Mouse (Mus musculus) embryonic facial prominence, embryonic 13.5 days (tissue): ENCODE results near the gene Kirrel3. TPM values are rescaled to one million over a fixed set of nuclear protein-coding genes. Genes with fewer than 3 reads are reported as not detected.

Source experiments
- ATAC-seq: fragments of 200-750 bp; cut with Nextera tagmentation; 2 replicates; pipeline ENCODE4 v1.8.0; 2017; ENCODE audit warnings: low read depth; ENCODE audit not compliant: insufficient number of reproducible peaks, insufficient read depth, low FRiP score, low TSS enrichment
- H3K27ac ChIP-seq: fragments of 300-500 bp; sonication (generic); 2 replicates; pipeline ENCODE4 v1.5.1; 2015; ENCODE audit warnings: moderate library complexity, mild to moderate bottlenecking, inconsistent platforms
- H3K27me3 ChIP-seq: fragments of 300-500 bp; sonication (generic); 2 replicates; pipeline ENCODE4 v1.6.1; 2015; ENCODE audit warnings: mild to moderate bottlenecking, inconsistent platforms
- H3K36me3 ChIP-seq: fragments of 300-500 bp; sonication (generic); 2 replicates; pipeline ENCODE4 v1.6.1; 2015; ENCODE audit warnings: mild to moderate bottlenecking, inconsistent platforms
- H3K4me1 ChIP-seq: fragments of 300-500 bp; sonication (generic); 2 replicates; pipeline ENCODE4 v1.6.1; 2015; ENCODE audit warnings: inconsistent platforms
- H3K4me2 ChIP-seq: fragments of 300-500 bp; sonication (generic); 2 replicates; pipeline ENCODE4 v1.6.1; 2015; ENCODE audit warnings: moderate library complexity, mild to moderate bottlenecking, inconsistent platforms
- H3K4me3 ChIP-seq: fragments of 300-500 bp; sonication (generic); 2 replicates; pipeline ENCODE4 v1.5.1; 2015; ENCODE audit warnings: mild to moderate bottlenecking, inconsistent platforms
- H3K9ac ChIP-seq: fragments of 300-500 bp; sonication (generic); 2 replicates; pipeline ENCODE4 v1.6.1; 2015; ENCODE audit warnings: mild to moderate bottlenecking, inconsistent platforms
- H3K9me3 ChIP-seq: fragments of 300-500 bp; sonication (generic); 2 replicates; pipeline ENCODE4 v1.6.1; 2016; ENCODE audit warnings: inconsistent platforms
- WGBS: fragments of 180-500 bp; shearing (Covaris S2); methylation state at CpG from one replicate; pipeline ENCODE4 v1.1.7; 2015; ENCODE audit warnings: mixed read lengths; 5-methylcytosine and 5-hydroxymethylcytosine counted together
- polyA plus RNA-seq: library from polyadenylated mRNA; unstranded; fragments of >200 nt; fragmentation: Nextera tagmentation; extraction: Ambion mirVana; gene quantifications from 2 replicates; pipeline ENCODE4 v1.2.1, GENCODE M21; 2015

The Kirrel3 gene
- polyA plus RNA-seq, 1 experiment from 2014 or later: 7.9 TPM

- Histone ChIP-seq H3K9ac (no peak overlapping the region), H3K4me2 (no peak overlapping the region)
- ATAC-seq: no peak
Measured at GRCm38 (mm10) chr9:34901888-34902287, 416.2 kb downstream of the Kirrel3 start.

GRCm38 (mm10) chr9:34905164-34905563 is 419.5 kb downstream of the Kirrel3 start:
- Histone ChIP-seq H3K36me3 (no peaks in the 10 kb centered on the region), H3K27me3 (no peaks in the 10 kb centered on the region), H3K9me3 (no peaks in the 10 kb centered on the region), H3K4me1 (no peaks in the 10 kb centered on the region), H3K4me2 (no peak overlapping the region), H3K27ac (no peak overlapping the region), H3K4me3 (no peak overlapping the region), H3K9ac (no peak overlapping the region)
- no peak for ATAC-seq
- WGBS: 82% methylated on average over 6 of the region's 6 CpGs

More at GRCm38 (mm10) chr9:34901888-34902287, 416.2 kb downstream of the Kirrel3 start:
- Histone ChIP-seq H3K4me1 (no peaks in the 10 kb centered on the region), H3K4me3 (no peak overlapping the region), H3K36me3 (no peaks in the 10 kb centered on the region), H3K27me3 (no peaks in the 10 kb centered on the region), H3K27ac (no peak overlapping the region), H3K9me3 (no peaks in the 10 kb centered on the region)
- WGBS: 69% methylated on average over 2 of the region's 2 CpGs

- Histone ChIP-seq H3K4me3 (no peak overlapping the region), H3K27me3 (no peaks in the 10 kb centered on the region), H3K27ac (no peak overlapping the region), H3K9ac (no peak overlapping the region), H3K9me3 (no peaks in the 10 kb centered on the region), H3K36me3 (no peaks in the 10 kb centered on the region), H3K4me1 (no peaks in the 10 kb centered on the region), H3K4me2 (no peak overlapping the region)
- WGBS: 53% methylated on average over 3 of the region's 3 CpGs
- ATAC-seq: no peak
Measured at GRCm38 (mm10) chr9:34908040-34908439, 422.3 kb downstream of the Kirrel3 start.

- Histone ChIP-seq H3K27ac (no peak overlapping the region), H3K4me1 (no peaks in the 10 kb centered on the region), H3K4me2 (no peak overlapping the region), H3K9ac (no peak overlapping the region), H3K9me3 (no peaks in the 10 kb centered on the region), H3K36me3 (no peaks in the 10 kb centered on the region), H3K27me3 (no peaks in the 10 kb centered on the region), H3K4me3 (no peak overlapping the region)
- WGBS: 81% methylated on average over 7 of the region's 7 CpGs
- no peak for ATAC-seq
Measured at GRCm38 (mm10) chr9:34911838-34912237, 426.1 kb downstream of the Kirrel3 start.

GRCm38 (mm10) chr9:34912273-34912972 is 426.7 kb downstream of the Kirrel3 start:
- H3K27ac ChIP-seq: no peak overlapping the region
- H3K36me3 ChIP-seq: no peaks in the 10 kb centered on the region
- no peak overlapping the region for H3K4me3 ChIP-seq
- H3K4me2 ChIP-seq: no peak overlapping the region
- no peaks in the 10 kb centered on the region for H3K9me3 ChIP-seq
- H3K4me1 ChIP-seq: no peaks in the 10 kb centered on the region
- no peak overlapping the region for H3K9ac ChIP-seq
- H3K27me3 ChIP-seq: no peaks in the 10 kb centered on the region
- no peak for ATAC-seq
- 74% methylated on average over 2 of the region's 2 CpGs for WGBS

- WGBS: 2% methylated on average over 5 of the region's 5 CpGs
- Histone ChIP-seq H3K4me3 (no peak overlapping the region), H3K27ac (no peak overlapping the region), H3K9ac (no peak overlapping the region), H3K4me2 (no peak overlapping the region), H3K9me3 (no peaks in the 10 kb centered on the region), H3K4me1 (no peaks in the 10 kb centered on the region), H3K27me3 (no peaks in the 10 kb centered on the region), H3K36me3 (no peaks in the 10 kb centered on the region)
- no peak for ATAC-seq
Measured at GRCm38 (mm10) chr9:34912996-34913395, 427.3 kb downstream of the Kirrel3 start.

- Histone ChIP-seq H3K27me3 (no peaks in the 10 kb centered on the region), H3K4me3 (no peak overlapping the region), H3K36me3 (no peaks in the 10 kb centered on the region), H3K4me1 (no peaks in the 10 kb centered on the region), H3K27ac (no peak overlapping the region), H3K9me3 (no peaks in the 10 kb centered on the region), H3K9ac (no peak overlapping the region), H3K4me2 (no peak overlapping the region)
- no peak for ATAC-seq
- 93% methylated on average over 5 of the region's 5 CpGs for WGBS
Measured at GRCm38 (mm10) chr9:34918976-34919375, 433.3 kb downstream of the Kirrel3 start.

GRCm38 (mm10) chr9:34920116-34920515 is 434.4 kb downstream of the Kirrel3 start:
- H3K9me3 ChIP-seq: no peaks in the 10 kb centered on the region
- H3K27me3 ChIP-seq: no peaks in the 10 kb centered on the region
- no peak overlapping the region for H3K4me2 ChIP-seq
- ATAC-seq: no peak
- no peak overlapping the region for H3K27ac ChIP-seq
- no peak overlapping the region for H3K9ac ChIP-seq
- 78% methylated on average over 3 of the region's 3 CpGs for WGBS
- no peaks in the 10 kb centered on the region for H3K36me3 ChIP-seq
- no peak overlapping the region for H3K4me3 ChIP-seq
- no peaks in the 10 kb centered on the region for H3K4me1 ChIP-seq

GRCm38 (mm10) chr9:34921941-34922340 is 436.2 kb downstream of the Kirrel3 start:
- no peak overlapping the region for H3K4me2 ChIP-seq
- H3K4me3 ChIP-seq: no peak overlapping the region
- no peaks in the 10 kb centered on the region for H3K27me3 ChIP-seq
- no peaks in the 10 kb centered on the region for H3K36me3 ChIP-seq
- no peak for ATAC-seq
- no peak overlapping the region for H3K27ac ChIP-seq
- WGBS: 85% methylated on average over 1 of the region's 1 CpGs
- no peaks in the 10 kb centered on the region for H3K9me3 ChIP-seq
- H3K4me1 ChIP-seq: no peaks in the 10 kb centered on the region
- no peak overlapping the region for H3K9ac ChIP-seq

- Histone ChIP-seq H3K36me3 (no peaks in the 10 kb centered on the region), H3K4me3 (no peak overlapping the region), H3K27ac (no peak overlapping the region), H3K27me3 (no peaks in the 10 kb centered on the region), H3K4me2 (no peak overlapping the region), H3K4me1 (no peaks in the 10 kb centered on the region), H3K9ac (no peak overlapping the region), H3K9me3 (no peaks in the 10 kb centered on the region)
- no peak for ATAC-seq
- 74% methylated on average over 6 of the region's 6 CpGs for WGBS
Measured at GRCm38 (mm10) chr9:34922716-34923115, 437.0 kb downstream of the Kirrel3 start.

- WGBS: 80% methylated on average over 14 of the region's 14 CpGs
- no peak for ATAC-seq
- H3K36me3 ChIP-seq: no peaks in the 10 kb centered on the region
- no peak overlapping the region for H3K4me2 ChIP-seq
- H3K27ac ChIP-seq: no peak overlapping the region
- no peaks in the 10 kb centered on the region for H3K27me3 ChIP-seq
- no peak overlapping the region for H3K4me3 ChIP-seq
- H3K9ac ChIP-seq: no peak overlapping the region
- H3K4me1 ChIP-seq: no peaks in the 10 kb centered on the region
- H3K9me3 ChIP-seq: no peaks in the 10 kb centered on the region
Measured at GRCm38 (mm10) chr9:34923134-34923931, 437.6 kb downstream of the Kirrel3 start.

- no peak overlapping the region for H3K27ac ChIP-seq
- H3K9me3 ChIP-seq: no peaks in the 10 kb centered on the region
- no peaks in the 10 kb centered on the region for H3K27me3 ChIP-seq
- WGBS: 73% methylated on average over 5 of the region's 5 CpGs
- no peak overlapping the region for H3K4me3 ChIP-seq
- no peak overlapping the region for H3K9ac ChIP-seq
- H3K4me2 ChIP-seq: no peak overlapping the region
- H3K4me1 ChIP-seq: no peaks in the 10 kb centered on the region
- no peaks in the 10 kb centered on the region for H3K36me3 ChIP-seq
- no peak for ATAC-seq
Measured at GRCm38 (mm10) chr9:34925616-34926015, 439.9 kb downstream of the Kirrel3 start.
